Mouse (Mus musculus) limb, embryonic 14.5 days (tissue): ENCODE measurements around the gene Specc1l. TPM values are rescaled to one million over a fixed set of nuclear protein-coding genes. Genes with fewer than 3 reads are reported as not detected.

Source experiments
- ATAC-seq: fragments of 200-750 bp; cut with Nextera tagmentation; 2 replicates; pipeline ENCODE4 v1.8.0; 2017; ENCODE audit warnings: low read depth, moderate number of reproducible peaks, moderate TSS enrichment; ENCODE audit not compliant: low FRiP score
- DNase-seq: peaks from one replicate; pipeline ENCODE4 v3.0.0-alpha.2; 2015; ENCODE audit warnings: low spot score
- H3K27ac ChIP-seq: fragments of 300-500 bp; sonication (generic); replicated peaks from 2 replicates; pipeline ENCODE4 v1.5.1; 2014; ENCODE audit warnings: low read depth, mild to moderate bottlenecking, low read length, moderate library complexity, mixed read lengths
- H3K27me3 ChIP-seq: fragments of 300-500 bp; sonication (generic); 2 replicates; pipeline ENCODE4 v1.6.1; 2014; ENCODE audit warnings: low read length, mixed read lengths; ENCODE audit not compliant: control insufficient read depth, insufficient read depth
- H3K36me3 ChIP-seq: fragments of 300-500 bp; sonication (generic); 2 replicates; pipeline ENCODE4 v1.6.1; 2014; ENCODE audit warnings: mild to moderate bottlenecking, low read length, moderate library complexity, mixed read lengths; ENCODE audit not compliant: control insufficient read depth, insufficient read depth
- H3K4me1 ChIP-seq: fragments of 300-500 bp; sonication (generic); 2 replicates; pipeline ENCODE4 v1.6.1; 2014; ENCODE audit warnings: antibody characterized with exemption, low read length, mixed read lengths; ENCODE audit not compliant: control insufficient read depth, insufficient read depth
- H3K4me2 ChIP-seq: fragments of 300-500 bp; sonication (generic); replicated peaks from 2 replicates; pipeline ENCODE4 v1.6.1; 2014; ENCODE audit warnings: low read depth, mild to moderate bottlenecking, low read length, moderate library complexity; ENCODE audit not compliant: severe bottlenecking
- H3K4me3 ChIP-seq: fragments of 300-500 bp; sonication (generic); replicated peaks from 2 replicates; pipeline ENCODE4 v1.5.1; 2014; ENCODE audit warnings: low read length
- H3K9ac ChIP-seq: fragments of 300-500 bp; sonication (generic); 2 replicates; pipeline ENCODE4 v1.6.1; 2014; ENCODE audit warnings: mild to moderate bottlenecking, low read depth, low read length, moderate library complexity; ENCODE audit not compliant: severe bottlenecking
- H3K9me3 ChIP-seq: fragments of 300-500 bp; sonication (generic); 2 replicates; pipeline ENCODE4 v1.6.1; 2016; ENCODE audit warnings: low read length; ENCODE audit not compliant: control insufficient read depth
- POLR2A ChIP-seq: fragments of 200-500 bp; IDR thresholded peaks from 2 replicates; pipeline ENCODE4 v1.8.0; 2012; ENCODE audit warnings: inconsistent platforms, mild to moderate bottlenecking, moderate library complexity, borderline replicate concordance; ENCODE audit not compliant: insufficient read depth, insufficient read length; ENCODE audit errors: extremely low read depth
- WGBS: fragments of 180-500 bp; shearing (Covaris S2); extraction: QIAGEN DNeasy Blood & Tissue Kit; methylation state at CpG from one replicate; pipeline ENCODE4 v1.1.7; 2014; 5-methylcytosine and 5-hydroxymethylcytosine counted together
- polyA plus RNA-seq, 2 experiments: library from polyadenylated mRNA; depleted of rRNA in 1 of 2; stranded (reverse) in 1 of 2; unstranded in 1 of 2; fragments of >200 nt; fragmentation: Nextera tagmentation in 1 of 2; extraction: Ambion mirVana in 1 of 2; gene quantifications; 2 replicates each; pipeline versions ENCODE4 v1.2.1 to v1.2.3; 2012 to 2014

Specc1l gene
- polyA plus RNA-seq, 2 experiments, result 21.4 to 29.1 TPM

DNA sequence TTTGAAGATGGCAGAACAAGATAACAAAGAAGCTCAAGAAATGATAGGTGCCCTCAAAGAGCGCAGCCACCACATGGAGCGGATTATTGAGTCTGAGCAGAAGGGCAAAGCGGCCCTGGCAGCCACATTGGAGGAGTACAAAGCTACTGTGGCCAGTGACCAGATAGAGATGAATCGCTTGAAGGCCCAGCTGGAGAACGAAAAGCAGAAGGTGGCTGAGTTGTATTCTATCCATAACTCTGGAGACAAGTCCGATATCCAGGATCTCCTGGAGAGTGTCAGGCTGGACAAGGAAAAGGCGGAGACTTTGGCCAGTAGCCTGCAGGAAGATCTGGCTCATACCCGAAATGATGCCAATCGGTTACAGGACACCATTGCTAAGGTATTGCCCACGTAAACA is 34.5 kb downstream of the Specc1l start:
- ATAC-seq (no peak), DNase-seq (no peak)
- 94% methylated on average over 10 of the region's 10 CpGs for WGBS
- Histone ChIP-seq H3K36me3 (peaks cover 79% of the 10 kb centered on the region), H3K4me1 (no peaks in the 10 kb centered on the region), H3K27ac (no peak overlapping the region), H3K9me3 (no peaks in the 10 kb centered on the region), H3K9ac (no peak overlapping the region), H3K4me2 (no peak overlapping the region), H3K27me3 (no peaks in the 10 kb centered on the region), H3K4me3 (no peak overlapping the region)
- TF ChIP-seq POLR2A, result no peak

DNA sequence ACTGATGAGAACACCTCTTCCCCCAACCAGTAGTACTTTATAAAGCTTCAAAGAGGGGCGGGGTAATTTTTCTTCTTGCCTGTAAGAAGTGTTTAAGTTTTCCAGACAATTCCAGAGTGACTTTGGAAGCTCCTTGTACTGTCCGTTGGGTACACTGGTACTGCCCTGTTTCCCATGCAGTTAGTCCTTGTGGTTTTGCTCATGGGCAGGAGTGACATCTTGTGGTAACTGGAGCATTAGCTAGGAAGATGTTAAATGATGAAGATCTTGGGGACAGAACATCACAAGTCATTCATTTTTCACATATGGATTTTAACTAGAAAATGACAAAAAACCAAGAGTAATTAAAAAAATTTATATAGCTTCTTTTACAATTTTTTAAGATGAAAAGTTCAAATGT is 39.1 kb downstream of the Specc1l start:
- Histone ChIP-seq H3K9me3 (no peaks in the 10 kb centered on the region), H3K4me2 (no peak overlapping the region), H3K4me1 (no peaks in the 10 kb centered on the region), H3K36me3 (peaks cover 51% of the 10 kb centered on the region), H3K4me3 (no peak overlapping the region), H3K9ac (no peak overlapping the region), H3K27ac (no peak overlapping the region), H3K27me3 (no peaks in the 10 kb centered on the region)
- no peak for DNase-seq
- ATAC-seq, result no peak
- TF ChIP-seq POLR2A, result no peak
- 73% methylated on average over 2 of the region's 2 CpGs for WGBS

DNA sequence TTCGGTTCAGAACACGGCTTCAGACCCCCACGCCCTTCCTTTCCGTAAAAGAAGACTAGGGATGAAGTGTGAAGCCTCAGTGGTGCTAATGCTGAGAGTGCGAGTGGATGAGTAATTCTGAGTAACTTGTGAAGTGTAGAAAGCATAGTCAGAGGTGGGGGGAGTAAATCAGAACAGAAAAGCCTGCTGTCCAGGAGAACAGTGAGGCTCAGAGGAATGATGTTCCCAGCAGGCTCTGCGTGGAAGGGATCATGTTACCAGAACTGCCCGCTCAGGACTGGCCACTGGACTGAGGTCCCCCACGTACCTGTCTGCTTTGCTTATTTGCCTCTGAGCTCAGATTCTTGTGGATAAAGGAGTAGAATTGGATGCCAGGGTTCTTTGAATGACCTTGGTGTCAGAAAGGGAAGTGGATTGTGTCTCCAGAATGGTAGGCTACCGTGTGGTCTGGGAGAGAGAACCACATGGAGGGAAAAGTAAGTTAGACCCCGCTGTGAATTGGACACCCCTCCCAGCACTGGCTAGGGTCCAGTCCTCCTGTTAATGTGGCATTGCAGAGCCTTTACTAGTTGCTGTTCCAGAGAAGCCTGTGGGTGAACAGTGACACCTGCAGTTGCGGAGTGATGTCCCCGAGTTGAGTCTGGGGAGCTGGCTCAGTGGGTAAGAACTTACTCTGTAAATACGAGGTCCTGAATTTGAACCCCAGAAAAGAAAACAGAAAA is 40.6 kb downstream of the Specc1l start:
- Histone ChIP-seq H3K9me3 (no peaks in the 10 kb centered on the region), H3K4me3 (no peak overlapping the region), H3K27me3 (no peaks in the 10 kb centered on the region), H3K9ac (no peak overlapping the region), H3K27ac (no peak overlapping the region), H3K4me2 (no peak overlapping the region), H3K4me1 (no peaks in the 10 kb centered on the region), H3K36me3 (peaks cover 41% of the 10 kb centered on the region)
- no peak for ATAC-seq
- 56% methylated on average over 13 of the region's 13 CpGs for WGBS
- no peak for TF ChIP-seq POLR2A
- DNase-seq, result peak; percentile 4

DNA sequence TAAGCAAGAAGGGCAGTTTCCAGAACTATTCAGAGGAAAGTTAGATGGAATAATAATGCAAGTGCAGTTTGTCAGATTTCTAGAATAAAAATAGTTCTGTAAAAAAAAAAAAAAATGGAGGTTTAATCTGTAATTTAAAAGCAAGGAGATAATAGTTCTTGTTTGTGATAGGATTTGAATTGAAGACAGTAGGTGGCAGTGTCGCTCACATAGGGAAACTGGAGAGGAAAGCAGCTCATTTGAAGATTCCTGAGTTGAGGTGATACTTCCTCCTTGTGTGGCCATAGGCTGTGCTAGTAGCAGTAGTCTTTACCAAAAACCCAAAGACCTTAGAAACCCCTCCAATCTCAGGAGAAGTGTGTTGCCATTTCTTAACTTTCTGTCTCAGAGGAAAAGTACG is 43.2 kb downstream of the Specc1l start:
- H3K36me3 ChIP-seq, result peaks cover 38% of the 10 kb centered on the region
- no peaks in the 10 kb centered on the region for H3K4me1 ChIP-seq
- H3K27me3 ChIP-seq, result no peaks in the 10 kb centered on the region
- H3K27ac ChIP-seq, result no peak overlapping the region
- H3K9me3 ChIP-seq, result no peaks in the 10 kb centered on the region
- no peak for TF ChIP-seq POLR2A
- H3K4me3 ChIP-seq, result no peak overlapping the region
- no peak overlapping the region for H3K9ac ChIP-seq
- DNase-seq (no peak), ATAC-seq (no peak)
- no peak overlapping the region for H3K4me2 ChIP-seq
- WGBS, result 56% methylated on average over 2 of the region's 2 CpGs

DNA sequence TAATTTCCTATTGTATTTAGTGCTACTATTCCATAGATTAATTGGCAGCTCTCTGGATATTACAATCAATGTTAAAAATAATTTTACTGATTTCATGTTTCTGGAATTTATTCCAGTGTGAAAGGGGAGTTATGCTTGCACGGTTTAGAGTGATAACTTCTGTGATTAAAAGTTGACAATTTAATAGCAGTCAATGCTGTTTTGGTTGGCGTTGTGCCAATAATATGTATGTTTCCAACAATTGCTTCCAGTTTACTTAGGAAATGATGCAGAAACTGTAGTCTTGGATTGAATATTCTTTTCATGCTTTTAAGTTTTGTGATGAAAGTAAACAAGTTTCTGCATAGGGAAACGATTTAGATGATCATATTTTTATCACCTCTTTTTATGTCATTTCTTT is 45.5 kb downstream of the Specc1l start:
- Histone ChIP-seq H3K36me3 (peaks cover 54% of the 10 kb centered on the region), H3K9ac (no peak overlapping the region), H3K4me2 (no peak overlapping the region), H3K4me1 (no peaks in the 10 kb centered on the region), H3K9me3 (no peaks in the 10 kb centered on the region), H3K27ac (no peak overlapping the region), H3K4me3 (no peak overlapping the region), H3K27me3 (no peaks in the 10 kb centered on the region)
- no peak for ATAC-seq
- TF ChIP-seq POLR2A, result no peak
- WGBS, result 62% methylated on average over 3 of the region's 3 CpGs
- DNase-seq, result peak; percentile 7
